Mouse (Mus musculus) embryonic facial prominence, embryonic 13.5 days (tissue): ENCODE results near the gene Syt5. TPM values are rescaled to one million over a fixed set of nuclear protein-coding genes. Genes with fewer than 3 reads are reported as not detected.
A peak's percentile ranks its signal among the peaks of the same experiment; 100 is the strongest.

Source experiments
- ATAC-seq: fragments of 200-750 bp; cut with Nextera tagmentation; 2 replicates; pipeline ENCODE4 v1.8.0; 2017; ENCODE audit warnings: low read depth; ENCODE audit not compliant: insufficient number of reproducible peaks, insufficient read depth, low FRiP score, low TSS enrichment
- H3K27ac ChIP-seq: fragments of 300-500 bp; sonication (generic); 2 replicates; pipeline ENCODE4 v1.5.1; 2015; ENCODE audit warnings: moderate library complexity, mild to moderate bottlenecking, inconsistent platforms
- H3K27me3 ChIP-seq: fragments of 300-500 bp; sonication (generic); 2 replicates; pipeline ENCODE4 v1.6.1; 2015; ENCODE audit warnings: mild to moderate bottlenecking, inconsistent platforms
- H3K36me3 ChIP-seq: fragments of 300-500 bp; sonication (generic); 2 replicates; pipeline ENCODE4 v1.6.1; 2015; ENCODE audit warnings: mild to moderate bottlenecking, inconsistent platforms
- H3K4me1 ChIP-seq: fragments of 300-500 bp; sonication (generic); 2 replicates; pipeline ENCODE4 v1.6.1; 2015; ENCODE audit warnings: inconsistent platforms
- H3K4me2 ChIP-seq: fragments of 300-500 bp; sonication (generic); 2 replicates; pipeline ENCODE4 v1.6.1; 2015; ENCODE audit warnings: moderate library complexity, mild to moderate bottlenecking, inconsistent platforms
- H3K4me3 ChIP-seq: fragments of 300-500 bp; sonication (generic); 2 replicates; pipeline ENCODE4 v1.5.1; 2015; ENCODE audit warnings: mild to moderate bottlenecking, inconsistent platforms
- H3K9ac ChIP-seq: fragments of 300-500 bp; sonication (generic); 2 replicates; pipeline ENCODE4 v1.6.1; 2015; ENCODE audit warnings: mild to moderate bottlenecking, inconsistent platforms
- H3K9me3 ChIP-seq: fragments of 300-500 bp; sonication (generic); 2 replicates; pipeline ENCODE4 v1.6.1; 2016; ENCODE audit warnings: inconsistent platforms
- WGBS: fragments of 180-500 bp; shearing (Covaris S2); methylation state at CpG from one replicate; pipeline ENCODE4 v1.1.7; 2015; ENCODE audit warnings: mixed read lengths; 5-methylcytosine and 5-hydroxymethylcytosine counted together
- polyA plus RNA-seq: library from polyadenylated mRNA; unstranded; fragments of >200 nt; fragmentation: Nextera tagmentation; extraction: Ambion mirVana; gene quantifications from 2 replicates; pipeline ENCODE4 v1.2.1, GENCODE M21; 2015

The Syt5 gene
- polyA plus RNA-seq, 1 experiment from 2014 or later: 9.1 TPM

GRCm38 (mm10) chr7:4521231-4522003 lies 25.9 kb downstream of the Syt5 start:
- Histone ChIP-seq H3K27ac (no peak overlapping the region), H3K9ac (peak overlapping the region; percentile 61; the same call in 1 of the 2 replicates), H3K4me3 (peak overlapping the region; percentile 28), H3K9me3 (no peaks in the 10 kb centered on the region), H3K27me3 (peaks cover 11% of the 10 kb centered on the region; the same call in 1 of the 2 replicates), H3K36me3 (no peaks in the 10 kb centered on the region), H3K4me1 (peaks cover 16% of the 10 kb centered on the region), H3K4me2 (peak overlapping the region; percentile 57)
- ATAC-seq: no peak; the same call in 1 of the 2 replicates
- WGBS: 33% methylated on average over 31 of the region's 32 CpGs

DNA sequence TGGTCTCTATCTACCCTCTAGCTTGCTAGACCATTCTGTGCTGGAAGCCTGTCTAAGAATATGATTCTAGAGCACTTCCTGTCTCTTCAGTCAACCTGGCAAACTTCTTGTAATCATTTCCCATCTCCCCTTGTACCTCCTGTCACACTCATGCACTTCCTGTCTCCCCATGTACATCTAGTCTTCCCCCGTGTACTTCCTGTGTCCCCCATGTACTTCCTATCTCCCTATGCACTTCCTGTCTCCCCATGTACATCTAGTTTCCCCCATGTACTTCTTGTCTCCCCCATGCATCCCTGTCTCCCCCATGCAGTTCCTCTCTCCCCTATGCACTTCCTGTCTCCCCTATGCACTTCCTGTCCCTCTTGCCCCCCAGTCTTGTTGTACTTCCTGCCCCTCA lies 28.9 kb downstream of the Syt5 start:
- Histone ChIP-seq H3K27me3 (peaks cover 11% of the 10 kb centered on the region; the same call in 1 of the 2 replicates), H3K4me1 (peaks cover 32% of the 10 kb centered on the region), H3K4me3 (no peak overlapping the region), H3K27ac (no peak overlapping the region), H3K9ac (no peak overlapping the region), H3K4me2 (no peak overlapping the region), H3K9me3 (no peaks in the 10 kb centered on the region), H3K36me3 (no peaks in the 10 kb centered on the region)
- WGBS: 88% methylated on average over 1 of the region's 1 CpGs
- no peak for ATAC-seq

GRCm38 (mm10) chr7:4516332-4517050 lies 30.9 kb downstream of the Syt5 start, which contains the start of gene Tnnt1:
Tnnt1 (minus strand) TSS chr7:4516382.
- ATAC-seq: no peak
- Histone ChIP-seq H3K9me3 (no peaks in the 10 kb centered on the region), H3K4me2 (no peak within 1 kb of the TSS), H3K9ac (no peak within 1 kb of the TSS), H3K36me3 (no peaks in the 10 kb centered on the region), H3K4me1 (peaks cover 33% of the 10 kb centered on the region), H3K27ac (no peak within 1 kb of the TSS), H3K27me3 (peaks cover 7% of the 10 kb centered on the region; the same call in 1 of the 2 replicates), H3K4me3 (no peak within 1 kb of the TSS)
- 21% methylated on average over 4 of the region's 4 CpGs for WGBS

DNA sequence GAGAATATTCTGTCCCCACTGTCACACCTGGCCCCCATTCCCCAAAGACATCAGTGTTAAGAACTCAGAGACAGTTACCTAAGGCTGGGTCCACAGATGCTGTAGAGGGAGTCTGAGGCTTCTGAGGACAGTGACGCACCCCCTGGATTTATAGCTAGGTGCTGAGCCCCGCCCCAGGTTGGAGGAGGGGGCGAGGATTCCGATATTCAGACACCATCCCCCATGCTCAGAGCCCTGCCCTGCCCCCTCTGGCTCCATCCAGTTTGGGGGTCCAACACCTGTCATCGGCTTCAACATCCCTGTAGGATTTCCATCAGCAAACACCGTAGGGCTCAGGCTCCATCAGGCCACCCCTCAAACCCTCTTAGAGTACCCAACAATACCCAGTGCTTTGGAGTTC lies 31.5 kb downstream of the Syt5 start:
- 0 out of 2 replicates have a peak, but pooled peaks cover 6% of the 10 kb centered on the region for H3K27me3 ChIP-seq
- H3K4me2 ChIP-seq: no peak overlapping the region
- no peak overlapping the region for H3K9ac ChIP-seq
- H3K9me3 ChIP-seq: no peaks in the 10 kb centered on the region
- H3K4me3 ChIP-seq: no peak overlapping the region
- 55% methylated on average over 6 of the region's 6 CpGs for WGBS
- H3K36me3 ChIP-seq: no peaks in the 10 kb centered on the region
- H3K27ac ChIP-seq: no peak overlapping the region
- peaks cover 28% of the 10 kb centered on the region for H3K4me1 ChIP-seq
- ATAC-seq: no peak

GRCm38 (mm10) chr7:4513829-4514712 lies 33.3 kb downstream of the Syt5 start:
- H3K9ac ChIP-seq: no peak overlapping the region
- no peaks in the 10 kb centered on the region for H3K27me3 ChIP-seq
- peak overlapping the region; percentile 48 for H3K27ac ChIP-seq
- peak; percentile 50; the same call in 1 of the 2 replicates for ATAC-seq
- H3K4me1 ChIP-seq: peaks cover 22% of the 10 kb centered on the region
- H3K4me2 ChIP-seq: no peak overlapping the region
- H3K4me3 ChIP-seq: peak overlapping the region; percentile 0; the same call in 1 of the 2 replicates
- no peaks in the 10 kb centered on the region for H3K9me3 ChIP-seq
- WGBS: 46% methylated on average over 6 of the region's 6 CpGs
- H3K36me3 ChIP-seq: no peaks in the 10 kb centered on the region

- Histone ChIP-seq H3K4me1 (peaks cover 22% of the 10 kb centered on the region), H3K9ac (no peak overlapping the region), H3K4me2 (peak overlapping the region; percentile 14; the same call in 1 of the 2 replicates), H3K36me3 (no peaks in the 10 kb centered on the region), H3K27ac (peak overlapping the region; percentile 48; the same call in 1 of the 2 replicates), H3K27me3 (no peaks in the 10 kb centered on the region), H3K4me3 (no peak overlapping the region), H3K9me3 (no peaks in the 10 kb centered on the region)
- 23% methylated on average over 13 of the region's 13 CpGs for WGBS
- no peak for ATAC-seq
Observed at GRCm38 (mm10) chr7:4513236-4513635, 34.1 kb downstream of the Syt5 start.

DNA sequence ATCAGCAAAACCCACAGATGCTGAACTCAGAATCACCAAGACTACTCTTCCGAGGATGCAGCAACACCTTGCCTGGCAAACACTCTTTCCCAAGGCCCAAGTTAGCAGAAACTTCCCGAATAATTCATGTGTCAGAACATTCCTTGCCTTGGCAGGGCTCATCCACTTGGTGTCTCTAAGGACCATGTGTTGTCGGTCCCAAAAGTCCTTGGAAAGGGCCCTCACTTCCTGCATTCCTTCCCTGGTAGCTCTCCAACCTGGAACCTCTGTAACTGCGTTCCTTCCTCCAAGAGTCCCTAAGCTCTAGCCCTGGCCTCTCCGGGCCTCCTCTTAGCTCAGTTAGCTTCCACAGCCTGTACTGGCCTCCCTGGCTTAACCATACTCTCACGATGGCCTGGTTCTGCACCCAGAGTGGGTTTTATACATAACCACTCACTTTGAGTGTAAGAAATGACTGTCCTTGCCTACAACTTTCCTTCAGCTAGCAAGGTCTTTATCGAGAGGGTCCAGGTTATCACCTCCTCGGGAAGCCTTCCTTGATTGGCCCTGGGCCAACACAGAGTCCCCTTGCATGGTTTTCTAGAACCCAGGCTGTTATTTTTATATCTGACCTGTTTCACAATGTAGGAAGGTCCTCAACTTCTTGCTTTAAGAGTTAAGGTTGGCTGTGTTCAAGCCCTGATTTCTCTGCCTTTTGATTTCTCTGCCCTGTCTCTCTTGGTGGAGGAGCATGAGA lies 35.7 kb downstream of the Syt5 start:
- ATAC-seq: no peak
- 76% methylated on average over 8 of the region's 8 CpGs for WGBS

DNA sequence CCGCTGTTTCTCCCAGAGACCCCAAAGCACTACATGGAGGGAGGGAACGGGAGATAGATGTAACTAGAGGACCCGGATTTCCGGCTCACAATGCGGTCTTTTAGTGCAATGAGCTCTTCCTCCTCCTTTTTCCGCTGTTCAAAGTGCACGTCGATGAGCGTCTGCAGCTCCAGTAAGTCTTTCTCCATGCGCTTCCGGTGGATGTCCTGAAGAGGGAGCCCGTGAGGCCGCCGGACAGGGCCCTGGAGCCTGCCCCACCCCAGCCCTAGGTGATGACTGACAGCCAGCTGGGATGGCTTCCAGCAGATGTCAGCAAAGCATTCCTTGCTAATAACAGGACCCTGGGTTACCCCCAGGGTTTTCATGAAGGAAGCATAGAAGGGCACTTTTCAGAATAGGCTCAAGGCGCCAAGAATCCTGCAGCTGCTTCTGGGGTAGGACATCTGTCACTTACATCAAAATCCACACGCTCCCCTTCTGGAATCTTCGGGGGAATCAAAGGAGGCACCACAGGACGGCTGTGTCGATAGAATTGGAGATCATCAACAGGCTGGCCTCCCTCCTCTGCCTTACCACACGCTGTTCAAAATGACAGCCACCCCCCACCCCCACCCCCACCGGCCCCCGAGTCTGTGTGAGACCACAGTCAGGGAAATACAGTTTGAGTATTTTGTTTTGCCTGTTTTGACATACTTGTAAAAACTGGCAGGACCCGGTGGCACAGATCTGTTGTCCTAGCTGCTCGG lies 37.3 kb downstream of the Syt5 start:
- 0 out of 2 replicates have a peak, but pooled peaks have one; percentile 21 for ATAC-seq
- H3K4me3 ChIP-seq: 0 out of 2 replicates have a peak overlapping the region, but pooled peaks have one; percentile 2

More for the DNA sequence above, 35.7 kb downstream of the Syt5 start:
- no peak overlapping the region for H3K4me2 ChIP-seq
- H3K36me3 ChIP-seq: no peaks in the 10 kb centered on the region
- no peak overlapping the region for H3K4me3 ChIP-seq
- no peak overlapping the region for H3K27ac ChIP-seq
- H3K4me1 ChIP-seq: peaks cover 22% of the 10 kb centered on the region
- H3K9ac ChIP-seq: no peak overlapping the region
- no peaks in the 10 kb centered on the region for H3K27me3 ChIP-seq
- no peaks in the 10 kb centered on the region for H3K9me3 ChIP-seq

GRCm38 (mm10) chr7:4508739-4509116 lies 38.6 kb downstream of the Syt5 start:
- H3K4me3 ChIP-seq: no peak overlapping the region
- H3K4me2 ChIP-seq: no peak overlapping the region
- H3K27me3 ChIP-seq: no peaks in the 10 kb centered on the region
- no peaks in the 10 kb centered on the region for H3K9me3 ChIP-seq
- 86% methylated on average over 8 of the region's 8 CpGs for WGBS
- H3K4me1 ChIP-seq: peaks cover 4% of the 10 kb centered on the region; the same call in 1 of the 2 replicates
- no peak overlapping the region for H3K27ac ChIP-seq
- no peaks in the 10 kb centered on the region for H3K36me3 ChIP-seq
- no peak for ATAC-seq
- no peak overlapping the region for H3K9ac ChIP-seq

More for the DNA sequence above, 37.3 kb downstream of the Syt5 start:
- Histone ChIP-seq H3K36me3 (no peaks in the 10 kb centered on the region), H3K27me3 (no peaks in the 10 kb centered on the region), H3K4me1 (peaks cover 13% of the 10 kb centered on the region), H3K27ac (no peak overlapping the region), H3K4me2 (peak overlapping the region; percentile 30; the same call in 1 of the 2 replicates), H3K9me3 (no peaks in the 10 kb centered on the region), H3K9ac (no peak overlapping the region; the same call in 1 of the 2 replicates)
- 11% methylated on average over 24 of the region's 24 CpGs for WGBS
